Mouse (Mus musculus): ENCODE measurements around the gene Dclk1.

Dclk1 gene

GRCm38 (mm10) chr3:55511658-55512057 lies 269.5 kb downstream of the Dclk1 start:
- no peak for DNase-seq (ENCODE audit: low spot score)

GRCm38 (mm10) chr3:55515966-55516365 lies 273.8 kb downstream of the Dclk1 start:
- DNase-seq (ENCODE audit: low spot score) = no peak

GRCm38 (mm10) chr3:55517454-55518014 lies 275.4 kb downstream of the Dclk1 start:
- DNase-seq (ENCODE audit: low spot score) = no peak

GRCm38 (mm10) chr3:55520240-55521180 lies 278.3 kb downstream of the Dclk1 start:
- peak; percentile 55 for DNase-seq (ENCODE audit: low spot score)

- no peak for DNase-seq (ENCODE audit: low spot score)
These were observed 279.6 kb downstream of the Dclk1 start for GRCm38 (mm10) chr3:55521776-55522175.

GRCm38 (mm10) chr3:55523224-55523623 lies 281.1 kb downstream of the Dclk1 start:
- DNase-seq (ENCODE audit: low spot score) = no peak

- no peak for DNase-seq (ENCODE audit: low spot score)
These were observed 281.7 kb downstream of the Dclk1 start for GRCm38 (mm10) chr3:55523735-55524477.

- no peak for DNase-seq (ENCODE audit: low spot score)
These were observed 282.5 kb downstream of the Dclk1 start for GRCm38 (mm10) chr3:55524491-55525195.

GRCm38 (mm10) chr3:55526470-55526869 lies 284.3 kb downstream of the Dclk1 start:
- no peak for DNase-seq (ENCODE audit: low spot score)

GRCm38 (mm10) chr3:55527566-55527965 lies 285.4 kb downstream of the Dclk1 start:
- DNase-seq (ENCODE audit: low spot score) = no peak

GRCm38 (mm10) chr3:55528012-55528411 lies 285.8 kb downstream of the Dclk1 start:
- DNase-seq (ENCODE audit: low spot score) = no peak

- DNase-seq (ENCODE audit: low spot score) = no peak
These were observed 287.2 kb downstream of the Dclk1 start for GRCm38 (mm10) chr3:55529414-55529813.

- DNase-seq (ENCODE audit: low spot score) = no peak
These were observed 289.3 kb downstream of the Dclk1 start for GRCm38 (mm10) chr3:55531204-55532044.

- DNase-seq (ENCODE audit: low spot score) = no peak
These were observed 290.2 kb downstream of the Dclk1 start for GRCm38 (mm10) chr3:55532175-55532973.

GRCm38 (mm10) chr3:55535591-55536200 lies 293.5 kb downstream of the Dclk1 start:
- no peak for DNase-seq (ENCODE audit: low spot score)

- DNase-seq (ENCODE audit: low spot score) = no peak
These were observed 294.7 kb downstream of the Dclk1 start for GRCm38 (mm10) chr3:55536901-55537300.

- DNase-seq (ENCODE audit: low spot score) = no peak
These were observed 295.6 kb downstream of the Dclk1 start for GRCm38 (mm10) chr3:55537714-55538113.

GRCm38 (mm10) chr3:55539400-55539799 lies 297.2 kb downstream of the Dclk1 start:
- DNase-seq (ENCODE audit: low spot score) = no peak

GRCm38 (mm10) chr3:55539811-55540293 lies 297.7 kb downstream of the Dclk1 start:
- no peak for DNase-seq (ENCODE audit: low spot score)

Data from ovary, postnatal 36 days (tissue).